Mouse (Mus musculus) cerebellum, adult 2 months (tissue): ENCODE data around the gene Fam162a.

Experiments
- CTCF ChIP-seq: fragments of 200-500 bp; IDR thresholded peaks from 2 replicates; pipeline ENCODE4 v1.5.1; 2011; ENCODE audit warnings: low read depth, mild to moderate bottlenecking, control low read depth, low read length, moderate library complexity, borderline replicate concordance; ENCODE audit not compliant: insufficient read depth
- POLR2A ChIP-seq: fragments of 200-500 bp; IDR thresholded peaks from 2 replicates; pipeline ENCODE4 v1.6.1; 2011; ENCODE audit warnings: low read length, control low read depth, borderline replicate concordance; ENCODE audit not compliant: insufficient read depth

- TF ChIP-seq POLR2A (no peak), CTCF (no peak)
Observed at GRCm38 (mm10) chr16:36069819-36070575, 1.4 kb downstream of the Fam162a start.
